Mouse (Mus musculus): ENCODE measurements at regions not wholly inside any gene's neighbourhood (a gene's known extent, or its start where the extent isn't known, plus 50 kb on each side); places are given as distances from the start of the nearest gene placed in this dataset.

- H3K4me2 ChIP-seq (replicated peaks; ENCODE audit: low read depth, low read length) = no peak overlapping the region
- no peak for ATAC-seq (ENCODE audit: insufficient number of reproducible peaks, insufficient read depth, low FRiP score, low read depth)
- no peaks in the 10 kb centered on the region for H3K4me1 ChIP-seq (ENCODE audit: control insufficient read depth, insufficient read depth, low read length)
- H3K27ac ChIP-seq (ENCODE audit: low read length) = no peak overlapping the region
- WGBS = 44% methylated on average over 10 of the region's 10 CpGs
- no peak overlapping the region for H3K4me3 ChIP-seq (ENCODE audit: low read depth, low read length)
- no peaks in the 10 kb centered on the region for H3K27me3 ChIP-seq (ENCODE audit: control insufficient read depth, insufficient read depth, low read length)
- no peaks in the 10 kb centered on the region for H3K36me3 ChIP-seq (ENCODE audit: control insufficient read depth, insufficient read depth, low read length)
- H3K9me3 ChIP-seq (ENCODE audit: control insufficient read depth, low read depth, low read length) = no peaks in the 10 kb centered on the region
- no peak overlapping the region for H3K9ac ChIP-seq (replicated peaks; ENCODE audit: low read depth, low read length)
These were observed 111.9 kb downstream of the Tbx5 start for GRCm38 (mm10) chr5:119944371-119944770.

DNA sequence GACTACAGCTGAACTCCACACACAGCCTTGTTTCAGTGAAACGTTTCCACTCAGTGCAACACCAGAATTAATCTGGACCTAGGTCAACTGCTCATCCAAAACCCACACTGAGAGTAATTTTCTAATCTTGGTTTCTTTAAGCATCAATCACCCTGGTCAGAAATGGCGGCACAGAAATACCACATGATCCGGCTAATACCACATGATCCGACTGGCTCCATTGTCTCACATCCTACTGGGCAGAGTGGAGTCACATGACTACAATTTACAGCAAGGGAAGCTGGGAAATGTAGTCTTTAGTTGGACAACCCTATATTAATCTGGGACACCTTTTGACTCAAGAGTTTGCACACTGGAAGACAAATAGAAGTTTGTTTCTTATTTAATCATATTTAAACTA, 115.9 kb downstream of the Tbx5 start:
- no peaks in the 10 kb centered on the region for H3K27me3 ChIP-seq (ENCODE audit: control insufficient read depth, insufficient read depth, low read length)
- ATAC-seq (ENCODE audit: insufficient number of reproducible peaks, insufficient read depth, low FRiP score, low read depth) = no peak
- no peaks in the 10 kb centered on the region for H3K9me3 ChIP-seq (ENCODE audit: control insufficient read depth, low read depth, low read length)
- H3K36me3 ChIP-seq (ENCODE audit: control insufficient read depth, insufficient read depth, low read length) = no peaks in the 10 kb centered on the region
- no peak overlapping the region for H3K4me3 ChIP-seq (ENCODE audit: low read depth, low read length)
- WGBS = 63% methylated on average over 4 of the region's 4 CpGs
- H3K9ac ChIP-seq (replicated peaks; ENCODE audit: low read depth, low read length) = no peak overlapping the region
- H3K27ac ChIP-seq (ENCODE audit: low read length) = no peak overlapping the region
- 0 out of 2 replicates have a peak, but pooled peaks cover 2% of the 10 kb centered on the region for H3K4me1 ChIP-seq (ENCODE audit: control insufficient read depth, insufficient read depth, low read length)
- no peak overlapping the region for H3K4me2 ChIP-seq (replicated peaks; ENCODE audit: low read depth, low read length)

GRCm38 (mm10) chr5:119952085-119952484, 119.6 kb downstream of the Tbx5 start:
- H3K9me3 ChIP-seq (ENCODE audit: control insufficient read depth, low read depth, low read length) = no peaks in the 10 kb centered on the region
- H3K4me3 ChIP-seq (ENCODE audit: low read depth, low read length) = no peak overlapping the region
- no peak overlapping the region for H3K4me2 ChIP-seq (replicated peaks; ENCODE audit: low read depth, low read length)
- no peak for ATAC-seq (ENCODE audit: insufficient number of reproducible peaks, insufficient read depth, low FRiP score, low read depth)
- H3K36me3 ChIP-seq (ENCODE audit: control insufficient read depth, insufficient read depth, low read length) = no peaks in the 10 kb centered on the region
- 88% methylated on average over 2 of the region's 2 CpGs for WGBS
- no peak overlapping the region for H3K9ac ChIP-seq (replicated peaks; ENCODE audit: low read depth, low read length)
- H3K27me3 ChIP-seq (ENCODE audit: control insufficient read depth, insufficient read depth, low read length) = no peaks in the 10 kb centered on the region
- H3K27ac ChIP-seq (ENCODE audit: low read length) = no peak overlapping the region
- H3K4me1 ChIP-seq (ENCODE audit: control insufficient read depth, insufficient read depth, low read length) = 0 out of 2 replicates have a peak, but pooled peaks cover 5% of the 10 kb centered on the region

DNA sequence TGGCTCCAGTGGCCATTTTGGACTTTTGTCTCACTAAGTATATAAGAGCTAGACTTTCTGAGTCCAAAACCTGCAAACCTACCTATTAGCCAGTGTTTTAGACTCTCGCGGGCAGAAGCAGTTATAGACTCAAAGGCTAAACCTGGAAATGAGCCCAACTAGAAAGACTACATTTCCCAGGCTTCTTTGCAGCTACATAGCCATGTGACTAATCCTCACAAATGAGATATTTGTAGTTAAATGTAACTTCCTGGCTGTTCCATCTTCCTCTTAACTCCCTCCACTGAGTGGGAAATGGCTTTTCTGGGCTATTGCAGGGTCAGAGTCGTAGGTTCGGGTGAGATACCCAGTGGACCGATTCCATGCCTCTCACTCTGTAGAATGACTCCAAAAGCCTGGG, 120.7 kb downstream of the Tbx5 start:
- Histone ChIP-seq H3K27ac (ENCODE audit: low read length) (no peak overlapping the region), H3K4me2 (replicated peaks; ENCODE audit: low read depth, low read length) (no peak overlapping the region), H3K27me3 (ENCODE audit: control insufficient read depth, insufficient read depth, low read length) (no peaks in the 10 kb centered on the region), H3K4me3 (ENCODE audit: low read depth, low read length) (no peak overlapping the region), H3K36me3 (ENCODE audit: control insufficient read depth, insufficient read depth, low read length) (no peaks in the 10 kb centered on the region), H3K9me3 (ENCODE audit: control insufficient read depth, low read depth, low read length) (no peaks in the 10 kb centered on the region), H3K4me1 (ENCODE audit: control insufficient read depth, insufficient read depth, low read length) (0 out of 2 replicates have a peak, but pooled peaks cover 5% of the 10 kb centered on the region), H3K9ac (replicated peaks; ENCODE audit: low read depth, low read length) (no peak overlapping the region)
- ATAC-seq (ENCODE audit: insufficient number of reproducible peaks, insufficient read depth, low FRiP score, low read depth) = no peak
- 74% methylated on average over 5 of the region's 5 CpGs for WGBS

DNA sequence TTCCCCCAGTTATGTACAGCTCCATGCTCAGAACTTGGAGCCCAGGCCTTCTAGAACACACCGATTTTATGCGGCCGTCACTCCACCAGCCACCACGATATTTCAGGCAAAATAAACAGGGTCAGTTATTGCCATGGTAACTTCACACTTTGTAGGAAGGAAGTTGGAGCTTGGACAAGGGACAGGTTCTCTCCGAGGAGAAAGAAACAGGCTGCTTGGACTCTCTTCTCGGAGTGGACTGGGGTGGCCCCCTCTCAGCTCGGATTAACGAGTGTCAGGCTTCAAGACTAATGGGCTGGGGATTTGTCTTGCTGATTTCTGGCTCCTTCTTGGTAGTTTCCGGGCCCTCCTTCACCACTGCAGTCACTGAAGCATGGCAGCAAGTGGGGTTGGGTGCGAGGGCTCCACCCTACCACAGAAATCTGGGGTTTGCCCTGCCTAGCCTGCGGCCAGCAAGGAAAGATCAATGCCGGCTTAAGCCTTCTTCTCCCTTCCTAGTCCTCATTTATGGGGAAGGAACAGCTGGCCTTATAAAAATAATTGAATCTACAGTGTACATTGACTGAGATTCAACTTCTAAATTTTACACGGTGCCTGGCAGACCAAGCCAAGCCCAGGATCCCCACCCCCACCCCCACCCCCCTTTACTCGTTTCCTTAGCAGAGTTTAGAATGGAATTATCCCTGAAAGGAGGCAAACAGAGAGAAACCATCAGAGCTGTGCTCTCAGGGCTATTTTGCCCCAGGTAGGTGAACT, 121.5 kb downstream of the Tbx5 start:
- no peak overlapping the region for H3K4me2 ChIP-seq (replicated peaks; ENCODE audit: low read depth, low read length)
- H3K9ac ChIP-seq (replicated peaks; ENCODE audit: low read depth, low read length) = no peak overlapping the region
- peaks cover 10% of the 10 kb centered on the region; the same call in 1 of the 2 replicates for H3K4me1 ChIP-seq (ENCODE audit: control insufficient read depth, insufficient read depth, low read length)
- H3K27ac ChIP-seq (ENCODE audit: low read length) = no peak overlapping the region
- no peaks in the 10 kb centered on the region for H3K36me3 ChIP-seq (ENCODE audit: control insufficient read depth, insufficient read depth, low read length)
- no peaks in the 10 kb centered on the region for H3K9me3 ChIP-seq (ENCODE audit: control insufficient read depth, low read depth, low read length)
- ATAC-seq (ENCODE audit: insufficient number of reproducible peaks, insufficient read depth, low FRiP score, low read depth) = no peak
- H3K27me3 ChIP-seq (ENCODE audit: control insufficient read depth, insufficient read depth, low read length) = no peaks in the 10 kb centered on the region
- no peak overlapping the region for H3K4me3 ChIP-seq (ENCODE audit: low read depth, low read length)
- 47% methylated on average over 14 of the region's 14 CpGs for WGBS

DNA sequence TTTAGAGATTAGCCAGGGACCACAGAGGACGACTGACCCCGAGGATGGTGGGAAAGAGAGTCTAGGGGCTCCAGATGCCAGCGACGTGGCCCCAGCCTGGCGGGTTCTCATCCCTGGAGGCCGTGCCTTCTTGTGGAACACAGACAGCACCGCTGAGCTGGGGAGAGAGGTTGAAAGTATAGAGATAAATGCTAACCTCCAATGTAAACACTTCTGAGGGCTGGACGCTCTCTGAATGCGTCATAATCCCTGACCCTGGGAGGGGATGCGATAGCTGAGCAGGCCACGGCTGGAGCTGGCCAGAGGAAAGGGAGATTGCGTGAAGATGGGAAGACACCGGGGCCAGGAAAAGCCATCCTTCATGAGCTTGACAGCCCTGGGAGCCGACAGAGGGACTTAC, 126.5 kb downstream of the Tbx5 start:
- no peak overlapping the region for H3K4me3 ChIP-seq (ENCODE audit: low read depth, low read length)
- H3K9me3 ChIP-seq (ENCODE audit: control insufficient read depth, low read depth, low read length) = no peaks in the 10 kb centered on the region
- no peak overlapping the region for H3K27ac ChIP-seq (ENCODE audit: low read length)
- H3K9ac ChIP-seq (replicated peaks; ENCODE audit: low read depth, low read length) = no peak overlapping the region
- 13% methylated on average over 14 of the region's 14 CpGs for WGBS
- no peaks in the 10 kb centered on the region for H3K36me3 ChIP-seq (ENCODE audit: control insufficient read depth, insufficient read depth, low read length)
- H3K27me3 ChIP-seq (ENCODE audit: control insufficient read depth, insufficient read depth, low read length) = no peaks in the 10 kb centered on the region; the same call in 1 of the 2 replicates
- H3K4me1 ChIP-seq (ENCODE audit: control insufficient read depth, insufficient read depth, low read length) = peaks cover 5% of the 10 kb centered on the region; the same call in 1 of the 2 replicates
- H3K4me2 ChIP-seq (replicated peaks; ENCODE audit: low read depth, low read length) = no peak overlapping the region; the same call in 1 of the 2 replicates
- ATAC-seq (ENCODE audit: insufficient number of reproducible peaks, insufficient read depth, low FRiP score, low read depth) = no peak

DNA sequence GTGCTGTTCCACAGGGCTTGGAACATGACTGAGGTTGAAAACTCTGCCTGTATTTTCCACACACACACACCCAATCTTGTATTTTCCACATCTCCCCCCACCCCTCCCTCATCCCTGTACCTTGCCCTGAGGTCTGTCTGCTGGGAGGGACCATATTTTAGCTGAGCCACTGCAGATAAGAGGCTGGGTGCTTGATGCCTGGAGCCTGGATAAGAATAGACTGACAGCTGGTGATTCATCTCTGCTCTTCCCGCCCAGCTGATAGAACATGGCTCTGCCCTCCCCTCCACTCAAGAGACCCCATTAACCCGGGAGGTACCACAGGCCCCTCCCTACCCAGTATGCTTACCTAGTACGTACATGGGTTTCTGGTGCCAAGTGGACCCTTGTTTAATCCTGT, 132.3 kb downstream of the Tbx5 start:
- 0 out of 2 replicates have a peak, but pooled peaks cover 4% of the 10 kb centered on the region for H3K27me3 ChIP-seq (ENCODE audit: control insufficient read depth, insufficient read depth, low read length)
- no peak overlapping the region for H3K4me3 ChIP-seq (ENCODE audit: low read depth, low read length)
- H3K27ac ChIP-seq (ENCODE audit: low read length) = no peak overlapping the region
- H3K36me3 ChIP-seq (ENCODE audit: control insufficient read depth, insufficient read depth, low read length) = no peaks in the 10 kb centered on the region
- 39% methylated on average over 3 of the region's 3 CpGs for WGBS
- H3K9me3 ChIP-seq (ENCODE audit: control insufficient read depth, low read depth, low read length) = no peaks in the 10 kb centered on the region
- H3K9ac ChIP-seq (replicated peaks; ENCODE audit: low read depth, low read length) = no peak overlapping the region
- no peak for ATAC-seq (ENCODE audit: insufficient number of reproducible peaks, insufficient read depth, low FRiP score, low read depth)
- H3K4me1 ChIP-seq (ENCODE audit: control insufficient read depth, insufficient read depth, low read length) = no peaks in the 10 kb centered on the region
- no peak overlapping the region for H3K4me2 ChIP-seq (replicated peaks; ENCODE audit: low read depth, low read length)

- H3K27me3 ChIP-seq (ENCODE audit: control insufficient read depth, insufficient read depth, low read length) = 0 out of 2 replicates have a peak, but pooled peaks cover 5% of the 10 kb centered on the region
- H3K27ac ChIP-seq (ENCODE audit: low read length) = no peak overlapping the region
- ATAC-seq (ENCODE audit: insufficient number of reproducible peaks, insufficient read depth, low FRiP score, low read depth) = no peak
- H3K36me3 ChIP-seq (ENCODE audit: control insufficient read depth, insufficient read depth, low read length) = no peaks in the 10 kb centered on the region
- H3K4me3 ChIP-seq (ENCODE audit: low read depth, low read length) = no peak overlapping the region
- H3K4me2 ChIP-seq (replicated peaks; ENCODE audit: low read depth, low read length) = no peak overlapping the region
- no peaks in the 10 kb centered on the region for H3K4me1 ChIP-seq (ENCODE audit: control insufficient read depth, insufficient read depth, low read length)
- no peaks in the 10 kb centered on the region for H3K9me3 ChIP-seq (ENCODE audit: control insufficient read depth, low read depth, low read length)
- H3K9ac ChIP-seq (replicated peaks; ENCODE audit: low read depth, low read length) = no peak overlapping the region
- WGBS = 89% methylated on average over 16 of the region's 16 CpGs
These were observed 138.8 kb downstream of the Tbx5 start for GRCm38 (mm10) chr5:119971286-119971685.

All from stomach, embryonic 14.5 days (tissue).